Mouse (Mus musculus): ENCODE measurements around the gene Wars. TPM values are rescaled to one million over a fixed set of nuclear protein-coding genes. Genes with fewer than 3 reads are reported as not detected.

Gene Wars
- 94.2 and 100 TPM in 2 replicates for polyA plus RNA-seq (2014; fragmentation: Nextera tagmentation; extraction: Ambion mirVana)

DNA sequence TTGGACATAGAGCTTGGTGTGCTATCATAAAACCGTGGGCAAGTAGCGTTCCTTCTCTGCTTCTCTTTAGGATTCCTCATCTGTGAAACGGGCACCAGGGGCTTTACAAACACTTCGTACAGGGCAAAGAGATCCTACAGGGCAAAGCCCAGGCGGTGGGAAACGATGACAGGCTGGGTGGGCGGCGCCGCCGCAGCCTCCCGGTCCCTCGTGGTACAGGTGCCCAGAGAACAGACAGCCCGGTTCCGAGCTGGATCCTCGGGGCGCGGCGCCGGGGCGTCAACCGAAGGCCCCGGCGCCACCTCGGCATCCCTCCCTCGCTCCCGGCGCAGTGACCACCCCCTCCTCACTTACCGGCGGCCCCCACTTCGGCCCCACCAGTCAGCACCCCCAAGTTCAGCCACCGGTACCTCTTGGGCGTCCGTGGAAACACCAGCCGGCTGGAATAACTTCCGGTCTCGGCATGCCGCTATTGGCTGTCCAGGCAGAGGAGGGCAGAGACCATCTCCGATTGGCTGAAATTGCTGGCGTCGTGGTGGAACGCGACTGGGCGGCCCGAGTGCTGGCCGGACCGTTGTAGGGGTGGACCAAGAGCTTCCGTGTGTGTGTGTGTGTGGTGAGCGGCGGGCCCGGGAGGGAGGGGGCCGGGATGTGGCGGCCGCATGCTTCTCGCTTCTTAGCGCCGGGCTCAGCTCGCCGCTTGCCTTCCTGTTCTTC lies at the start of gene Wars:
Wars (minus strand) TSS at position 460 of the 717 bp plus-strand sequence.
- Histone ChIP-seq H3K4me1 (ENCODE audit: control insufficient read depth, insufficient read depth, low read length) (peaks cover 7% of the 10 kb centered on the region; the same call in 1 of the 2 replicates), H3K4me2 (replicated peaks; ENCODE audit: low read depth, low read length) (peak within 1 kb of the TSS; percentile 92), H3K27me3 (ENCODE audit: control insufficient read depth, insufficient read depth, low read length) (no peaks in the 10 kb centered on the region), H3K36me3 (ENCODE audit: control insufficient read depth, insufficient read depth, low read length) (no peaks in the 10 kb centered on the region), H3K4me3 (ENCODE audit: low read depth, low read length) (peak within 1 kb of the TSS; percentile 94), H3K27ac (ENCODE audit: low read length) (peak within 1 kb of the TSS; percentile 48), H3K9ac (replicated peaks; ENCODE audit: low read depth, low read length) (peak within 1 kb of the TSS; percentile 71), H3K9me3 (ENCODE audit: control insufficient read depth, low read depth, low read length) (no peaks in the 10 kb centered on the region)
- ATAC-seq (ENCODE audit: insufficient number of reproducible peaks, insufficient read depth, low FRiP score, low read depth) = peak; percentile 100
- under 1% methylated on average over 58 of the region's 58 CpGs for WGBS

DNA sequence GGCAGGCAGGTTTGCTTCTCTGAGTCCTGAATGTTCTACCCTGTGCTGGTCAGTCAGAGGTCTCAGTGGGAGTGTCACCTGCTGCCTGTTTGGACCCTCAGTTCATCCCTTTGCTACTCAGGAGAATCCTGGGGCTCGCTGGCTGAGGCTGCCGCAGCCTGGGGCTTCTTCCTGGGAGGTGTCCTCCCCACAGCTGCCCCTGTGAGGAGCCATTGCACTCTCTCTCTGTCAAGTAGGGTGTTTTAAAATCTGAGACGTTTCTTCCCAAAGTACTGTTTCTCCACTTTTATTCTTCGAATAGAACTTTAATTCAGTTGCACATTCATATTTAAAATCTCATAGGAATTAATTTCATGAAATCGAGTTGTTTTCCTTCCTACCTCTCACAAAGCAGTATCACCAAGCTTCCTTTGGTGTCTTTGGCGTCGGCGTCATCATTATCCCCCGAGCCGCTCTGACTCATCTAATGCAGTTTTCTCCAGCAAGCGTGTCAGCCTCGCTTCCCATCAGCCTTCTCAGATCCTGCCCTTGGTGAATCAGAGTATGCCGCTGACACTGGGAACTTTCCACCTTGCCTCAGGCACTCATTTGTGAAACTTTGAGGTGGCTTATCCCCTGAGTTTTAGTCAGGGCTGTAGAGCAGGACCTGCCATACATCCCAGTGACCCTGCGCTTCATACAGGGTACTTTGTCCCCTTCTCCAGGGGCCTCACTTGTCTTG lies 48.4 kb upstream of the Wars start:
- ATAC-seq (ENCODE audit: insufficient number of reproducible peaks, insufficient read depth, low FRiP score, low read depth) = no peak
- WGBS = 85% methylated on average over 14 of the region's 14 CpGs
- no peaks in the 10 kb centered on the region for H3K27me3 ChIP-seq (ENCODE audit: control insufficient read depth, insufficient read depth, low read length)

DNA sequence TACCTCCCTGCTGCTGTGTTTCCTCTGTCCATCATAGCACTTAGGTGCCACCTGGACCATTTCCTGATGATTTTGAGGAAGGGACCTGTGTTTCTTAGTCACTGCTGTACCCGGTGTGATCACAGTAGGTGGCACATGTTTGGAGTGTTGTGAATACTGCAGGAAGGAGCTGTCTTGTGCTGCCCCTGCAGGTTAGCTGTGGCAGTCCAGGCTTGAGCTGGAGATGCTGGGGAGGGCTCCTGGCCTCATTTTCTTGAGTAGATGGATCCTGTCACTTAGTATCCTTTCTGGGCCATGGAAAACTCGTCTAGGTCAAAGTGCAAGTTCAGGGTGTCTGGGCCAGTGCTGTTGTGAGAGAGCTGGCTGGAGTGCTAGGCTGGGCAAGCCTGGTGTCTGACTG lies 47.3 kb upstream of the Wars start:
- WGBS = 57% methylated on average over 2 of the region's 2 CpGs
- H3K27me3 ChIP-seq (ENCODE audit: control insufficient read depth, insufficient read depth, low read length) = no peaks in the 10 kb centered on the region
- H3K9me3 ChIP-seq (ENCODE audit: control insufficient read depth, low read depth, low read length) = no peaks in the 10 kb centered on the region
- no peaks in the 10 kb centered on the region for H3K36me3 ChIP-seq (ENCODE audit: control insufficient read depth, insufficient read depth, low read length)
- H3K9ac ChIP-seq (replicated peaks; ENCODE audit: low read depth, low read length) = no peak overlapping the region
- 0 out of 2 replicates have a peak, but pooled peaks cover 4% of the 10 kb centered on the region for H3K4me1 ChIP-seq (ENCODE audit: control insufficient read depth, insufficient read depth, low read length)
- H3K4me3 ChIP-seq (ENCODE audit: low read depth, low read length) = no peak overlapping the region
- H3K27ac ChIP-seq (ENCODE audit: low read length) = no peak overlapping the region
- peak; percentile 23; the same call in 1 of the 2 replicates for ATAC-seq (ENCODE audit: insufficient number of reproducible peaks, insufficient read depth, low FRiP score, low read depth)
- H3K4me2 ChIP-seq (replicated peaks; ENCODE audit: low read depth, low read length) = no peak overlapping the region

More for the DNA sequence above, 48.4 kb upstream of the Wars start:
- no peak overlapping the region for H3K4me2 ChIP-seq (replicated peaks; ENCODE audit: low read depth, low read length)
- no peak overlapping the region for H3K27ac ChIP-seq (ENCODE audit: low read length)
- H3K4me1 ChIP-seq (ENCODE audit: control insufficient read depth, insufficient read depth, low read length) = no peaks in the 10 kb centered on the region
- no peaks in the 10 kb centered on the region for H3K9me3 ChIP-seq (ENCODE audit: control insufficient read depth, low read depth, low read length)
- H3K36me3 ChIP-seq (ENCODE audit: control insufficient read depth, insufficient read depth, low read length) = no peaks in the 10 kb centered on the region
- no peak overlapping the region for H3K4me3 ChIP-seq (ENCODE audit: low read depth, low read length)
- H3K9ac ChIP-seq (replicated peaks; ENCODE audit: low read depth, low read length) = no peak overlapping the region

- WGBS = 27% methylated on average over 1 of the region's 1 CpGs
- Histone ChIP-seq H3K4me3 (ENCODE audit: low read depth, low read length) (no peak overlapping the region), H3K36me3 (ENCODE audit: control insufficient read depth, insufficient read depth, low read length) (no peaks in the 10 kb centered on the region), H3K9me3 (ENCODE audit: control insufficient read depth, low read depth, low read length) (no peaks in the 10 kb centered on the region), H3K27ac (ENCODE audit: low read length) (no peak overlapping the region), H3K9ac (replicated peaks; ENCODE audit: low read depth, low read length) (no peak overlapping the region), H3K4me2 (replicated peaks; ENCODE audit: low read depth, low read length) (no peak overlapping the region), H3K27me3 (ENCODE audit: control insufficient read depth, insufficient read depth, low read length) (no peaks in the 10 kb centered on the region), H3K4me1 (ENCODE audit: control insufficient read depth, insufficient read depth, low read length) (0 out of 2 replicates have a peak, but pooled peaks cover 4% of the 10 kb centered on the region)
- no peak for ATAC-seq (ENCODE audit: insufficient number of reproducible peaks, insufficient read depth, low FRiP score, low read depth)
These were observed 46.3 kb upstream of the Wars start for GRCm38 (mm10) chr12:108940255-108940654.

DNA sequence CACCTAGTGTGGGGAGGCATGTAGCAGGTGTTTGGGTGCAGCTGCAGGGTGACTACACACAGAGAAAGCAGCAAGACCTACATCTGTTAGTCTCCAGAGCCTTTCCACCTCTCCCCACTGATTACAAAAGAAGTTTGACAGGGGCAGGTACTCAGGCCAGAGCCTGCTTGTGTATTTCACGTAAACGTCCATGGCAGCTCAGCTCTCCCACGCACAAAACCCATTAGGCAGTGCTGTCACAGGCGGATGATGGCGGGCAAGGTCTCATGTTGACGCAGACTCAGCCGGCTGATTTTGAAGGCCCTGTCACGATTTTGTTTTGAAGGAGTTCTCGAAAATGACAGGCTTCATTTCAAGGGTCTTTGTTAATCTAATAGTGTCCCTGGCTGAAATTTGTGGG lies 45.3 kb upstream of the Wars start:
- H3K4me1 ChIP-seq (ENCODE audit: control insufficient read depth, insufficient read depth, low read length) = 0 out of 2 replicates have a peak, but pooled peaks cover 4% of the 10 kb centered on the region
- 59% methylated on average over 9 of the region's 9 CpGs for WGBS
- no peak overlapping the region for H3K4me3 ChIP-seq (ENCODE audit: low read depth, low read length)
- no peaks in the 10 kb centered on the region for H3K9me3 ChIP-seq (ENCODE audit: control insufficient read depth, low read depth, low read length)
- H3K27me3 ChIP-seq (ENCODE audit: control insufficient read depth, insufficient read depth, low read length) = no peaks in the 10 kb centered on the region
- ATAC-seq (ENCODE audit: insufficient number of reproducible peaks, insufficient read depth, low FRiP score, low read depth) = no peak
- H3K27ac ChIP-seq (ENCODE audit: low read length) = no peak overlapping the region
- no peak overlapping the region for H3K4me2 ChIP-seq (replicated peaks; ENCODE audit: low read depth, low read length)
- no peak overlapping the region for H3K9ac ChIP-seq (replicated peaks; ENCODE audit: low read depth, low read length)
- no peaks in the 10 kb centered on the region for H3K36me3 ChIP-seq (ENCODE audit: control insufficient read depth, insufficient read depth, low read length)

- Histone ChIP-seq H3K4me2 (replicated peaks; ENCODE audit: low read depth, low read length) (no peak overlapping the region), H3K4me1 (ENCODE audit: control insufficient read depth, insufficient read depth, low read length) (0 out of 2 replicates have a peak, but pooled peaks cover 4% of the 10 kb centered on the region), H3K4me3 (ENCODE audit: low read depth, low read length) (no peak overlapping the region), H3K27me3 (ENCODE audit: control insufficient read depth, insufficient read depth, low read length) (no peaks in the 10 kb centered on the region), H3K36me3 (ENCODE audit: control insufficient read depth, insufficient read depth, low read length) (no peaks in the 10 kb centered on the region), H3K9ac (replicated peaks; ENCODE audit: low read depth, low read length) (no peak overlapping the region), H3K9me3 (ENCODE audit: control insufficient read depth, low read depth, low read length) (no peaks in the 10 kb centered on the region), H3K27ac (ENCODE audit: low read length) (no peak overlapping the region)
- no peak for ATAC-seq (ENCODE audit: insufficient number of reproducible peaks, insufficient read depth, low FRiP score, low read depth)
- whole genome bisulfite sequencing = 85% methylated on average over 5 of the region's 5 CpGs
These were observed 44.9 kb upstream of the Wars start for GRCm38 (mm10) chr12:108938844-108939243.

- no peak overlapping the region for H3K27ac ChIP-seq (ENCODE audit: low read length)
- H3K9me3 ChIP-seq (ENCODE audit: control insufficient read depth, low read depth, low read length) = no peaks in the 10 kb centered on the region
- no peak overlapping the region for H3K4me3 ChIP-seq (ENCODE audit: low read depth, low read length)
- H3K9ac ChIP-seq (replicated peaks; ENCODE audit: low read depth, low read length) = no peak overlapping the region
- H3K4me2 ChIP-seq (replicated peaks; ENCODE audit: low read depth, low read length) = no peak overlapping the region
- no peak for ATAC-seq (ENCODE audit: insufficient number of reproducible peaks, insufficient read depth, low FRiP score, low read depth)
- H3K27me3 ChIP-seq (ENCODE audit: control insufficient read depth, insufficient read depth, low read length) = no peaks in the 10 kb centered on the region
- WGBS = 81% methylated on average over 4 of the region's 4 CpGs
- H3K4me1 ChIP-seq (ENCODE audit: control insufficient read depth, insufficient read depth, low read length) = 0 out of 2 replicates have a peak, but pooled peaks cover 4% of the 10 kb centered on the region
- no peaks in the 10 kb centered on the region for H3K36me3 ChIP-seq (ENCODE audit: control insufficient read depth, insufficient read depth, low read length)
These were observed 43.5 kb upstream of the Wars start for GRCm38 (mm10) chr12:108937506-108937905.

- 48% methylated on average over 6 of the region's 6 CpGs for WGBS
- Histone ChIP-seq H3K9me3 (ENCODE audit: control insufficient read depth, low read depth, low read length) (no peaks in the 10 kb centered on the region), H3K4me2 (replicated peaks; ENCODE audit: low read depth, low read length) (no peak overlapping the region), H3K27me3 (ENCODE audit: control insufficient read depth, insufficient read depth, low read length) (no peaks in the 10 kb centered on the region), H3K9ac (replicated peaks; ENCODE audit: low read depth, low read length) (no peak overlapping the region), H3K4me3 (ENCODE audit: low read depth, low read length) (no peak overlapping the region), H3K36me3 (ENCODE audit: control insufficient read depth, insufficient read depth, low read length) (no peaks in the 10 kb centered on the region), H3K27ac (ENCODE audit: low read length) (no peak overlapping the region), H3K4me1 (ENCODE audit: control insufficient read depth, insufficient read depth, low read length) (0 out of 2 replicates have a peak, but pooled peaks cover 4% of the 10 kb centered on the region)
- no peak for ATAC-seq (ENCODE audit: insufficient number of reproducible peaks, insufficient read depth, low FRiP score, low read depth)
These were observed 42.9 kb upstream of the Wars start for GRCm38 (mm10) chr12:108936834-108937233.

All from stomach, embryonic 14.5 days (tissue).